Mouse (Mus musculus) embryonic fibroblast, embryonic 13.5 days (primary cell): Measurements from ENCODE around the gene Ppp4r1. TPM values are rescaled to one million over a fixed set of nuclear protein-coding genes. Genes with fewer than 3 reads are reported as not detected.

ENCODE experiments used
- H3K27ac ChIP-seq: 2 replicates; pipeline ENCODE4 v1.5.1; 2012; ENCODE audit warnings: low read length, control low read depth, inconsistent platforms; ENCODE audit not compliant: insufficient read depth
- H3K4me1 ChIP-seq: 2 replicates; pipeline ENCODE4 v1.6.1; 2011; ENCODE audit warnings: low read length; ENCODE audit not compliant: control insufficient read depth, insufficient read depth
- H3K4me3 ChIP-seq: 2 replicates; pipeline ENCODE4 v1.5.1; 2011; ENCODE audit warnings: mild to moderate bottlenecking, control low read depth, low read length; ENCODE audit not compliant: insufficient read depth
- CTCF ChIP-seq: IDR thresholded peaks from 2 replicates; pipeline ENCODE4 v1.5.1; 2011; ENCODE audit warnings: mild to moderate bottlenecking, control low read depth, low read length, moderate library complexity, borderline replicate concordance; ENCODE audit not compliant: insufficient read depth
- POLR2A ChIP-seq: IDR thresholded peaks from 2 replicates; pipeline ENCODE4 v1.6.1; 2011; ENCODE audit warnings: low read depth, mild to moderate bottlenecking, control low read depth, low read length, moderate library complexity
- polyA plus RNA-seq: library from polyadenylated mRNA; stranded (reverse); fragments of >200 nt; gene quantifications from 2 replicates; pipeline ENCODE4 v1.2.4, GENCODE M21; 2011; ENCODE audit warnings: low read depth; ENCODE audit not compliant: missing spikeins, insufficient read length

The Ppp4r1 gene
- polyA plus RNA-seq, 1 experiment: 102 TPM

- H3K27ac ChIP-seq: no peak overlapping the region
- no peak overlapping the region for H3K4me3 ChIP-seq
- no peaks in the 10 kb centered on the region for H3K4me1 ChIP-seq
- TF ChIP-seq CTCF (no peak), POLR2A (no peak)
Observed at GRCm38 (mm10) chr17:65842669-65843381, 60.5 kb downstream of the Ppp4r1 start.

GRCm38 (mm10) chr17:65845423-65845822 lies 63.0 kb downstream of the Ppp4r1 start:
- H3K27ac ChIP-seq: no peak overlapping the region
- TF ChIP-seq CTCF: no peak
- no peak for TF ChIP-seq POLR2A
- H3K4me3 ChIP-seq: no peak overlapping the region
- H3K4me1 ChIP-seq: no peaks in the 10 kb centered on the region

DNA sequence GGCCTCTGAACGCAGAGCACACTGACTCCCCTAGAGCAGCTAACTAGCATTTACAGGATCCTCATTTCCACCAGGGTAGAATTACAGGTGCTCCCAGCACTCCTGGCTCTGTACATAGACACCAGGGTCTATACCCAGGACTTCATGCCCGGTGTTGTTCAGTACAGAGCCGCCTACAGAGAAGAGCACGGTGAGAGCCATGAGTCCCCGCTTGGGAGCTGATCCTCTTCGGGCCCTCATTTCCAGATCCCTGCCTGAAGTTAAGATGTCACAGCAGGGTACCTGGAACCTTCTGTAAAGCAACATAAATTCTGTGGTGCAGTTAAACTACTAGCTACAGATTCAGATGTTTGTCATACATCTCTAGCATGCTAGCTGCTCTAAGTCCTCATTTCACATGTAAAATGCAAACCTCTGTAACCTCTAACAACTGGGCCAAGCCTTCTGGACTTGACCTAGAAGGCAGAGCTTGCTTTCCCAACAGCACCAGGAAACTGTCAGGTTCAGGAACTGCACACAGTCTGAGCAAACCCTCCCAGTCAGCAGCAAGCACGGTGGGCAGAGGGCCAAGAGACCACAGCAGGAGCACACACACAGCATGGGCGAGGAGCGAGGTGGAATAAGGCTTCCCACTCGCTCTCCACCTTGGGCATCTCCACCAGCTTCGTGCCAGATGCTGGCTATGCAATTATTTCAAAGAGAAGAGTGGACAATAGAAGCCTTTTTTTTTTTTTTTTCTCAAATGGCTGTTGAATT lies 65.5 kb downstream of the Ppp4r1 start:
- Histone ChIP-seq H3K4me1 (no peaks in the 10 kb centered on the region), H3K4me3 (no peak overlapping the region), H3K27ac (no peak overlapping the region)
- TF ChIP-seq CTCF: no peak
- TF ChIP-seq POLR2A: no peak

GRCm38 (mm10) chr17:65850487-65850886 lies 68.1 kb downstream of the Ppp4r1 start:
- H3K4me1 ChIP-seq: no peaks in the 10 kb centered on the region
- TF ChIP-seq CTCF (no peak), POLR2A (no peak)
- H3K27ac ChIP-seq: no peak overlapping the region
- no peak overlapping the region for H3K4me3 ChIP-seq

DNA sequence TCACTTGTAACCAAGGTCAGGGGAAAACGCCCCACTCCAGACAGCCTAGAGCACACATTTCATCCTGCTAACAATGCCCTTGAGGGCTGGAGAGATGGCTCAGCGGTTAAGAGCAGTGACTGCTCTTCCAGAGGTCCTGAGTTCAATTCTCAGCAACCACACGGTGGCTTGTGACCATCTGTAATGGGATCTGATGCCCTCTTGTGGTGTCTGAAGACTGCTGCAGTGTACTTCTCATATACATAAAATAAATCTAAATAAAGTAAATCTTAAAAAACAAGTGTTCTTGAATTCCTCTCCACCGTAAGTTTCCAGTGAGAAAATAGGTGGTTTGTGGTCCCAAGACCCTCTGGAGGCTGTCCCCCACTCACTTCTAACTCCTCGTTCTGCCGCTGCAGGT lies 69.4 kb downstream of the Ppp4r1 start:
- Histone ChIP-seq H3K27ac (no peak overlapping the region), H3K4me1 (no peaks in the 10 kb centered on the region), H3K4me3 (no peak overlapping the region)
- TF ChIP-seq POLR2A: no peak
- TF ChIP-seq CTCF: no peak

- no peak for TF ChIP-seq POLR2A
- TF ChIP-seq CTCF: no peak
- no peak overlapping the region for H3K27ac ChIP-seq
- H3K4me3 ChIP-seq: no peak overlapping the region
- H3K4me1 ChIP-seq: no peaks in the 10 kb centered on the region
Observed at GRCm38 (mm10) chr17:65853326-65853725, 71.0 kb downstream of the Ppp4r1 start.

- no peaks in the 10 kb centered on the region for H3K4me1 ChIP-seq
- H3K27ac ChIP-seq: no peak overlapping the region
- TF ChIP-seq POLR2A: no peak
- TF ChIP-seq CTCF: no peak
- H3K4me3 ChIP-seq: no peak overlapping the region
Observed at GRCm38 (mm10) chr17:65854006-65854405, 71.6 kb downstream of the Ppp4r1 start.

GRCm38 (mm10) chr17:65857617-65858016 lies 75.2 kb downstream of the Ppp4r1 start:
- TF ChIP-seq CTCF (no peak), POLR2A (no peak)
- no peaks in the 10 kb centered on the region for H3K4me1 ChIP-seq

DNA sequence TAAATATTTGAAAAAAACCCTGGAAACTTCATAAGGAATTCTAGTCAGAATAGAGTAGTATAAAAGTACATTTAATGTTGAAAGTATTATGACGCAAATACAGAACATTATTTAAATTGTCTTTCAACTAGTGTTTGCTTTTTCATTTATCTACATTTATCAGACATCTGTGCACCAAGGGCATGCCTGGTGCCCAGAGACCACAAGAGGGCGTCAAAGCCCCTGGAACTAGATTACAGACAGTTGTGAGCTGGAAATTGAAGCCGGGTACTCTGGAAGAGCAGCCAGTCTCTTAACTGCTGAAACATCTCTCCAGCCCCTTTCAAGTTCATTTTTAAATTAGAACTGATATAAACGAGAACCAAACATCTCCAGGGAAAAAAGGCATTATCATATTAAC lies 80.2 kb downstream of the Ppp4r1 start:
- TF ChIP-seq POLR2A: no peak
- TF ChIP-seq CTCF: peak; percentile 48; the same call in 1 of the 2 replicates
- Histone ChIP-seq H3K4me1 (no peaks in the 10 kb centered on the region), H3K4me3 (no peak overlapping the region)

More at GRCm38 (mm10) chr17:65857617-65858016, 75.2 kb downstream of the Ppp4r1 start:
- no peak overlapping the region for H3K4me3 ChIP-seq
- no peak overlapping the region for H3K27ac ChIP-seq

GRCm38 (mm10) chr17:65863830-65864229 lies 81.5 kb downstream of the Ppp4r1 start:
- Histone ChIP-seq H3K27ac (no peak overlapping the region), H3K4me3 (no peak overlapping the region), H3K4me1 (no peaks in the 10 kb centered on the region)
- no peak for TF ChIP-seq POLR2A
- no peak for TF ChIP-seq CTCF

More for the DNA sequence above, 80.2 kb downstream of the Ppp4r1 start:
- no peak overlapping the region for H3K27ac ChIP-seq
